Mouse (Mus musculus) intestine, embryonic 14.5 days (tissue): ENCODE results near the gene Fxyd7. TPM values are rescaled to one million over a fixed set of nuclear protein-coding genes. Genes with fewer than 3 reads are reported as not detected.

Experiments used
- ATAC-seq: fragments of 200-750 bp; cut with Nextera tagmentation; replicated peaks from 2 replicates; pipeline ENCODE4 v1.8.0; 2017; ENCODE audit warnings: low read depth, moderate number of reproducible peaks, moderate TSS enrichment, moderate library complexity; ENCODE audit not compliant: low FRiP score, low TSS enrichment
- DNase-seq: peaks from one replicate; pipeline ENCODE4 v3.0.0-alpha.2; 2018; ENCODE audit warnings: low spot score
- H3K27ac ChIP-seq: fragments of 300-500 bp; sonication (generic); 2 replicates; pipeline ENCODE4 v1.5.1; 2014; ENCODE audit warnings: low read depth, mild to moderate bottlenecking, control low read depth
- H3K27me3 ChIP-seq: fragments of 300-500 bp; sonication (generic); replicated peaks from 2 replicates; pipeline ENCODE4 v1.6.1; 2014; ENCODE audit warnings: low read length, control low read depth; ENCODE audit not compliant: control insufficient read depth, insufficient read depth
- H3K36me3 ChIP-seq: fragments of 300-500 bp; sonication (generic); 2 replicates; pipeline ENCODE4 v1.6.1; 2014; ENCODE audit warnings: low read length, control low read depth; ENCODE audit not compliant: control insufficient read depth, insufficient read depth
- H3K4me1 ChIP-seq: fragments of 300-500 bp; sonication (generic); replicated peaks from 2 replicates; pipeline ENCODE4 v1.6.1; 2014; ENCODE audit warnings: low read length, control low read depth, mixed read lengths; ENCODE audit not compliant: control insufficient read depth, insufficient read depth
- H3K4me2 ChIP-seq: fragments of 300-500 bp; sonication (generic); 2 replicates; pipeline ENCODE4 v1.6.1; 2014; ENCODE audit warnings: low read length
- H3K4me3 ChIP-seq: fragments of 300-500 bp; sonication (generic); 2 replicates; pipeline ENCODE4 v1.5.1; 2014; ENCODE audit warnings: low read depth, low read length, control low read depth, mixed read lengths
- H3K9ac ChIP-seq: fragments of 300-500 bp; sonication (generic); 2 replicates; pipeline ENCODE4 v1.6.1; 2014; ENCODE audit warnings: mild to moderate bottlenecking, low read length
- H3K9me3 ChIP-seq: fragments of 300-500 bp; sonication (generic); 2 replicates; pipeline ENCODE4 v1.6.1; 2016; ENCODE audit warnings: low read length, control low read depth; ENCODE audit not compliant: control insufficient read depth
- WGBS: fragments of 180-500 bp; shearing (Covaris S2); extraction: QIAGEN DNeasy Blood & Tissue Kit; methylation state at CpG from one replicate; pipeline ENCODE4 v1.1.7; 2014; 5-methylcytosine and 5-hydroxymethylcytosine counted together
- polyA plus RNA-seq: library from polyadenylated mRNA; unstranded; fragments of >200 nt; fragmentation: Nextera tagmentation; extraction: Ambion mirVana; gene quantifications from 2 replicates; pipeline ENCODE4 v1.2.1, GENCODE M21; 2014

Gene Fxyd7
- polyA plus RNA-seq, 1 experiment from 2014 or later = 23.0 TPM

- Histone ChIP-seq H3K36me3 (no peaks in the 10 kb centered on the region), H3K27ac (no peak overlapping the region), H3K4me2 (no peak overlapping the region), H3K4me1 (no peaks in the 10 kb centered on the region), H3K27me3 (no peaks in the 10 kb centered on the region), H3K4me3 (no peak overlapping the region), H3K9me3 (0 out of 2 replicates have a peak, but pooled peaks cover 2% of the 10 kb centered on the region), H3K9ac (no peak overlapping the region)
- DNase-seq (no peak), ATAC-seq (no peak)
- 69% methylated on average over 2 of the region's 2 CpGs for WGBS
Measured at GRCm38 (mm10) chr7:31030717-31031116, 20.6 kb downstream of the Fxyd7 start.

GRCm38 (mm10) chr7:31028609-31029008 is 22.7 kb downstream of the Fxyd7 start:
- no peak overlapping the region for H3K27ac ChIP-seq
- H3K4me2 ChIP-seq = no peak overlapping the region
- WGBS = 73% methylated on average over 8 of the region's 8 CpGs
- no peaks in the 10 kb centered on the region for H3K4me1 ChIP-seq
- no peaks in the 10 kb centered on the region for H3K27me3 ChIP-seq
- no peak for DNase-seq
- 0 out of 2 replicates have a peak, but pooled peaks cover 2% of the 10 kb centered on the region for H3K9me3 ChIP-seq
- ATAC-seq = no peak
- H3K4me3 ChIP-seq = no peak overlapping the region
- H3K36me3 ChIP-seq = no peaks in the 10 kb centered on the region
- H3K9ac ChIP-seq = no peak overlapping the region

GRCm38 (mm10) chr7:31017104-31017901 is 34.0 kb downstream of the Fxyd7 start:
- Histone ChIP-seq H3K4me1 (peaks cover 10% of the 10 kb centered on the region; the same call in 1 of the 2 replicates), H3K9ac (no peak overlapping the region), H3K9me3 (no peaks in the 10 kb centered on the region), H3K27ac (no peak overlapping the region), H3K4me2 (no peak overlapping the region), H3K36me3 (no peaks in the 10 kb centered on the region), H3K4me3 (no peak overlapping the region), H3K27me3 (no peaks in the 10 kb centered on the region)
- WGBS = 37% methylated on average over 10 of the region's 10 CpGs
- ATAC-seq (peak; percentile 74), DNase-seq (peak; percentile 63)

GRCm38 (mm10) chr7:31012971-31013370 is 38.3 kb downstream of the Fxyd7 start:
- H3K27ac ChIP-seq = no peak overlapping the region
- H3K36me3 ChIP-seq = no peaks in the 10 kb centered on the region
- H3K4me3 ChIP-seq = no peak overlapping the region
- DNase-seq (no peak), ATAC-seq (no peak)
- H3K27me3 ChIP-seq = no peaks in the 10 kb centered on the region
- 70% methylated on average over 5 of the region's 5 CpGs for WGBS
- peaks cover 17% of the 10 kb centered on the region; the same call in 1 of the 2 replicates for H3K4me1 ChIP-seq
- H3K9me3 ChIP-seq = no peaks in the 10 kb centered on the region
- no peak overlapping the region for H3K4me2 ChIP-seq
- H3K9ac ChIP-seq = no peak overlapping the region

GRCm38 (mm10) chr7:31008889-31009288 is 42.4 kb downstream of the Fxyd7 start:
- Histone ChIP-seq H3K27ac (no peak overlapping the region), H3K27me3 (no peaks in the 10 kb centered on the region), H3K9me3 (no peaks in the 10 kb centered on the region), H3K4me3 (no peak overlapping the region), H3K4me2 (no peak overlapping the region), H3K9ac (no peak overlapping the region), H3K4me1 (0 out of 2 replicates have a peak, but pooled peaks cover 7% of the 10 kb centered on the region), H3K36me3 (no peaks in the 10 kb centered on the region)
- ATAC-seq (peak; percentile 64; the same call in 1 of the 2 replicates), DNase-seq (no peak)
- 29% methylated on average over 3 of the region's 3 CpGs for WGBS

GRCm38 (mm10) chr7:31008175-31008574 is 43.1 kb downstream of the Fxyd7 start:
- Histone ChIP-seq H3K27me3 (no peaks in the 10 kb centered on the region), H3K27ac (no peak overlapping the region), H3K9ac (no peak overlapping the region), H3K4me2 (no peak overlapping the region), H3K4me3 (no peak overlapping the region), H3K9me3 (no peaks in the 10 kb centered on the region), H3K36me3 (no peaks in the 10 kb centered on the region), H3K4me1 (0 out of 2 replicates have a peak, but pooled peaks cover 7% of the 10 kb centered on the region)
- 0 out of 2 replicates have a peak, but pooled peaks have one; percentile 20 for ATAC-seq
- no peak for DNase-seq
- 70% methylated on average over 1 of the region's 1 CpGs for WGBS

- no peak overlapping the region for H3K4me3 ChIP-seq
- DNase-seq (no peak), ATAC-seq (no peak)
- no peak overlapping the region for H3K4me2 ChIP-seq
- no peaks in the 10 kb centered on the region for H3K36me3 ChIP-seq
- H3K4me1 ChIP-seq = 0 out of 2 replicates have a peak, but pooled peaks cover 7% of the 10 kb centered on the region
- WGBS = 64% methylated on average over 1 of the region's 1 CpGs
- H3K27ac ChIP-seq = no peak overlapping the region
- H3K9me3 ChIP-seq = no peaks in the 10 kb centered on the region
- no peak overlapping the region for H3K9ac ChIP-seq
- H3K27me3 ChIP-seq = no peaks in the 10 kb centered on the region
Measured at GRCm38 (mm10) chr7:31007775-31008174, 43.5 kb downstream of the Fxyd7 start.

- no peak for ATAC-seq
- H3K9me3 ChIP-seq = no peaks in the 10 kb centered on the region
- no peak for DNase-seq
- no peak overlapping the region for H3K4me2 ChIP-seq
- H3K36me3 ChIP-seq = no peaks in the 10 kb centered on the region
- no peaks in the 10 kb centered on the region for H3K27me3 ChIP-seq
- no peak overlapping the region for H3K9ac ChIP-seq
- WGBS = 77% methylated on average over 8 of the region's 8 CpGs
- H3K4me3 ChIP-seq = no peak overlapping the region
- peaks cover 10% of the 10 kb centered on the region for H3K4me1 ChIP-seq
- H3K27ac ChIP-seq = no peak overlapping the region
Measured at GRCm38 (mm10) chr7:31002650-31003049, 48.6 kb downstream of the Fxyd7 start.
